Mouse (Mus musculus): ENCODE data around the gene Zfp579. TPM values are rescaled to one million over a fixed set of nuclear protein-coding genes. Genes with fewer than 3 reads are reported as not detected.

The Zfp579 gene
- total RNA-seq, 4 experiments from 2014 or later = 23.2 to 32.9 (median 30.6) TPM

DNA sequence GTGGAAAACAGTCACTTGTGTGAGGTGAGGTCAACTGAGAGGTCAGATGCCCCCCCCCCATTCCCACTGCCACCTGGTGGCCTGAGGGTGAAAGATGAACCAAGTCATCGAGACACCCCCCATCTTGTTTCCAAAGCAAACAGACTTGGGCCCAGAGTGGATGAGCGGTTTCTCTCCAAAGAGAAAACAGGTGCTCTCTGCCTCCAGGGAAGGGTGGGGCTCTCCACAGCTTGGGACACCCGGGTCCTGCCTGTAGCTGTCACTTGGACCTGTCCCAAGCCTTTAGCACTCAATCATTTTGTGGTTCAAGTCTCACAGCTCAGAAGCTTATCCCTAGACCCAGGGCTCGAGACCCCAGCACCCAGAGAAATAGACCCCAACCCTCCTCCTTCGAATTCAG is 32.4 kb downstream of the Zfp579 start:
- DNase-seq (ENCODE audit: low spot score in 2 of 2) = no peak

DNA sequence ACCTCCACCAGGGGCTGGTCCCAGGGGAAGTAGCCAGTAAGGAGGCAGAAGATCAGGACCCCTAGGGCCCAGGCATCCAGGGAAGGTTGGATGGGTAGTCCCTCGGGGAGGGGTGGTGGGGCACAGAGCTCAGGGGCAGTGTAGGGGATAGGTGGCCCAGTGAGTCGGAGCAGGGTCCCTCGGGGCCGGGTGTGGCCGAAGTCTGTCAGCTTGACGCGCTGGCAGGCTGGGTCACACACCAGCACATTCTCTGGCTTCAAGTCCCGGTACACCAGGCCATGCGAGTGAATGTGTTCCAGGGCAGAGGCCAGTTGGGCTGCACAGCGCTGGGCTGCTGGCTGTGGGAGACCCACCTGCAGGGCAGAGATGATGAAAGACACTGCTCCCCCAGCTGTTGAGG is 38.6 kb downstream of the Zfp579 start:
- DNase-seq (ENCODE audit: low spot score in 2 of 2) = no peak

DNA sequence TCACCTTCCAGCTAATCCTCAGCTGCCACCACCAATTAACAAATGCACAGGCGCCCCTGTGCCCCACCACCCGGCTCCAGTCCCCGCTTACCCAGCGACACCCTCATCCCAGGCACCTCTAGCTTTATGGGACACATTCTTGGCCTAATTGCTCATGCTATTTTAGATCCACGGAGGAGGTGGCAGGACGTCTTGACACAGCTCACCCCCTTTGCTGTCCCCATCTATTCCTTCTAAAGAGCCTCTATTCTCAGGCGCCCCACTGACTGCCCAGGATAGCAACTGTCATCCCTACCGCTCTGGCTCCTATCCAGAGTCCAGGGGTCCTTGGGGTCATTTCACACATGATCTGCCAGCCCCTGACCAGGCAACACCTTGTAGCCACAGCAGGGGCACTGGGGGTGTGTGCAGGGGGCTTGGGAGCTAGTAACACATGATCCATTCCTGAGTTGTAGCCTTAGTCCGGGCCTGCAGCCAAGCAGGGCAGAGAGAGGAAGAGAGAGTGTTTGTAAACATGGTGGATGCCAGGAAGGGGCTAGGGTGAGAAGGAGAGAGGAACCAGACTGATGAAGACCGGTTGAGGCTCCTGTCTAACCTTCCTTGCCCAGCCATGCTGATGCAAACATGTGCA is 42.0 kb downstream of the Zfp579 start:
- no peak for DNase-seq (ENCODE audit: low spot score in 2 of 2)

DNA sequence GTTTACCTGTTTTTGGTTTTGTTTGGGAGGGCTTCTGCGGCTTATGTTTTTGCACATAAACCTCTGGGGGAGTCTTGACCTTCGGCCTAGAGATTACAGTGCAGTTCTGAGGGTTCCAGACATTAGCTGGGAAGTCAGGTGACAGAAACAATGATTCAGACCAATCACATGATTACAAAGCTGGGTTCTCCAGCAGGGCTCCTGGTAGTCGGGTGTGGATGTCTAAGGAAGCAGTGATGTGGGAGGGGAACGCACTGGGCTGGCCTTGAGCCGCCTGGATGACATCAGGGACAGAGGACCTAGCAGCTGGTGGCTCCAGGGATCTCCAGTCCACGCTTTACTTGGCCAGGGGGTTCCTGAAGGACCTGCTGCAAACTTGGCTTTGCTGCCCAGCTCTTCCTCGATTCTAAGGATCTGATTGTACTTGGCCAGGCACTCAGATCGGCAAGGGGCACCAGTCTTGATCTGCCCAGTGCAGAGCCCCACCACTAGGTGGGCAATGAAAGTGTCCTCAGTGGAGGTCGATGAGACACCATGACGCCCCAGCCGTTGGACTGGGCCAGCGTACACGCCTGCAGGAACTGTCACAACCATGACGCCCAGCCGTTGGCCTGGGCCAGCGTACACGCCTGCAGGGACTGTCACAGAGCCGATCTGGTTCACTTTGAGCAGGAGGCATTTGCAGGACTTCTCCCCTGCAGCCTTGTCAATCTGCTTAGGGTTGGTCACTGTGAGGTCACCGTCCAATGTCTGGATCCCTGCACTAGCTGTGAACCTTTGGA is 45.2 kb downstream of the Zfp579 start:
- no peak for DNase-seq (ENCODE audit: low spot score in 2 of 2)

DNA sequence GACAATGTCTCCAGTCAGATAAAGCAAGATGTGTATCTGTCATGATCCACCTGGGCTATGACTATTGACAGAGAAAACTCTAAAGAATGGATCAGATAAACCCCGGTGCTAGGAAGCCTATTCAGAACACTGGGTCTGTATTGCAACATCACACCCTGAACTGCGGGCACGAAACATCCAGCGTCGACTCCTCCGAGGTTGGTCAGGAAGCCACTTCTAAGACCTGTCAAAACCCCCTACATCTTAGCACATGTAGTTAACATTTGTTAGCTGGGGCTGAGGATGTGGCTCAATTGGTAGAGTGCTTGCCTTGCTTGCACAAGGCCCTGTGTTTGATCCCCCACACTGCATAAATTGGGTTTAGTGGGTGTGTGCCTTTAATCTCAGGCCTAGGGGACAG is 47.6 kb downstream of the Zfp579 start:
- no peak for DNase-seq (ENCODE audit: low spot score in 2 of 2)

DNA sequence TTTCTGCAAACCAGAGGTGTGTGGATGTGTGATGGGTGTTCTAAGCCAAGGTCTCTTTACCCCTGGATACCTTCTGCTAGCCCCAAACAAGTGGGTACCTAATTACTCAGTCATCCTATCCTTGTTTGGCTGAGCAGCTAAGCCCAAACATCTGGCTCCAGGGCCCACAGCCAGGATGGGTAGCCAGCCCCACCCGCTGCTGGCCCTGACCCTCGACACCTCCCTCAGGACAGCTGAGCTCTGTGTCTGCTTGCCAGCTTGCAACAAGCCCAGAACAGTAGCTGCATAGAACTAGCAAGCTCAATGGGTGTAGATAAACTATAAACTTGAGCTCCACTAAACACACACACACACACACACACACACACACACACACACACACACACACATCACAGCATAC is 48.1 kb downstream of the Zfp579 start:
- no peak for DNase-seq (ENCODE audit: low spot score in 2 of 2)

DNA sequence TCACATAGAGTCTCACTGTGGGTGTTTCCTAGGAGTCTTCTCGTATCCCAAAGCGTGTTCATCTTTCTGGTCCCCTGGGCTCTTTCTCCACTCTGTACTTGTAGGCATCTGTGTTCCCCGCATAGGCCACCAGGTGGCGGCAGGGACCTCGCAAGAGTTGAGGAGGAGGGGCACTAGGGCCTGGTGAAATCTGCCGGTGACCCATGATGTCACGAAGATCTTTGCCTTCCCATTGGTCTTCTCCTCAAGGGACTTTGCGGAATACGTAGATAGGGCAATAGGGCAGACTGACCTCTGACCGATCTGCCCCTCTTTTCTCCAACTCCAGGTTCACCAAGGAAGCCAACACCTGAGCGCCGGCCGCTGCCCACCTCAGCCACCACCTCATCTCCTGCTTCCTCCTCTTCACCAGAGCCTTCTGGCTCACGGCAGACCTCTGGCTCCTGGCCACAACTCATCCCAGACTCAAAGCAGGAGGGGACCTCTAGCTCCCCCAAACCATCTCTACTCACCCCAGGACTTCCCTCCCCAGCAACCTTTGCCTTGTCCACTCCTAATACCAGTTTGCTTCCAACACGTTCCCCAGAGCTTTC is 52.6 kb downstream of the Zfp579 start:
- peak; percentile 93 to 97 for DNase-seq (ENCODE audit: low spot score in 2 of 2)

DNA sequence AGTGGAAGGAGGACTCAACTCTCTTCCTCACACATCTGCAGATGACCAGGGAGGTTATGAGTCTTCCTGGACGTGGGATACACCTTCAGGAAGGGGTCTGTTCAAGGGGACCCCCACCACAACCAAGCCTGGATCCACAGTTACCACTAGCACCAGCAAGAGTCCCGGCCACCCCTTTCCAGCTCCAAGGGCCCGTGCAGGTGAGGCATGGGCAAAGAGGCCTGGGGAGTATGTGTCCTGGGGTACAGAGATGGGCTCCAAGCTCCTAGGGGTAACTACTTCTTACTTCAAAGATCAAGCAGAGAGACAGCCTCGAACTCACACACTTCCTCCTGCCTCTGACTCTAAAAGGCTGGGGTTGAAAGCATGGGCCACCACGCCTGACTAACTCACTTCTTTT is 53.3 kb downstream of the Zfp579 start:
- DNase-seq (ENCODE audit: low spot score in 2 of 2) = no peak

DNA sequence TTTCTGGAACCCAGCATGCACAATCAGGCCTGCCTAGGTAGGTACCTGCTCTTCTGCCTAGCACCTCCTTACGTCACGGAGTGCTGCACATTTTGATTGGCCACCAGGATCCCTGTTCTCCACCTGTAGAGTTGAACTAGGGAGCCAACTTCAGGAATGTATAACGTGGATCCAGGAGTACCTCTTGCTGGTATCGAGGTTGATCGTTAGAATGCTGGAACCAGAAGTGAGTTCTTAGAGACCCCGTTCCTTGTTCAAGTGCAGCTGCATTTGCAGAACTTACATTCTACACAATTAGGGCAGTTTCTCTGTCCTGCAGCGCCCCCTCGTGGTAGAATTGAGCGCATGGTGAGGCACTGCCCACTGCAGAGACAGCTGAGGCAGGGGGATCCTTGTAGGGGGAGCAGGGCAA is 55.9 kb downstream of the Zfp579 start:
- peak in 1 of 2 experiments; percentile 84 for DNase-seq (ENCODE audit: low spot score in 2 of 2)

DNA sequence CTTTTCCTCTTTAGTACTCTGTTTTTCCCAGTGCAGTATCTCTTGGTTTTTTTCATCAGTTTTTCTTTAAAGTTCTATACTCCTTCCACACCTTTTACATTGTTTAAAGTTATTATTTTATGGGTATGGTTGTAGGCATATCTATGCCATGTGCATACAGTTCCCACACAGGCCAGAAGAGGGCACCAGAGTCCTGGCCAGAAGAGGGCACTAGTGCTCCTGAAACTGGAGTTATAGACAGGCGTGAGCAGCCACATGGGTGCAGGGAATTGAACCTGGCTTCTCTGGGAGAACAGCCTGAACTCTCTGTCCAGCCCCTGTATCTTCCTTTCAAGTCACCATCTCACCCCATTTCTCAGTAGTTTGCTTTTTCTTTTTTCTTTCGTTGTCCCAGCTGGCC is 57.5 kb downstream of the Zfp579 start:
- peak in 1 of 2 experiments; percentile 55 for DNase-seq (ENCODE audit: low spot score in 2 of 2)

DNA sequence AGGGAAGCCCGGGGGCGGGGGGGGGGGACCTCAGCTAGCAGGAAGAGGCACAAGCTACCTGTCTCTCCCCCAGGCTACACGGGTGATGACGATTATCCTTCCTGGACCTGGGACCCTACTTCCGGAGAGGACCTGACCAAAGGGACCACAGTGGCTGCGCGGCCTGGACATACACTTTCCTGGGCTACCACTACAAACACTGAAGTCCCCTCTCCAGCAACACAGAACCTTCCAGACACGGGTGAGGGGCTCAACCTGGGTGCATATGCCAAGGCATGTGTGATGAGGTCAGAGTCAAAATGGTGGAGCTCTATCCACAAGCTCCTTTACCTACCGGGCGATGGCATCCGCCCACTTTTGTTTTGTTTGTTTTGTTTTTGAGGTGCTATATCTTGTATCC is 58.6 kb downstream of the Zfp579 start:
- no peak for DNase-seq (ENCODE audit: low spot score in 2 of 2)

DNA sequence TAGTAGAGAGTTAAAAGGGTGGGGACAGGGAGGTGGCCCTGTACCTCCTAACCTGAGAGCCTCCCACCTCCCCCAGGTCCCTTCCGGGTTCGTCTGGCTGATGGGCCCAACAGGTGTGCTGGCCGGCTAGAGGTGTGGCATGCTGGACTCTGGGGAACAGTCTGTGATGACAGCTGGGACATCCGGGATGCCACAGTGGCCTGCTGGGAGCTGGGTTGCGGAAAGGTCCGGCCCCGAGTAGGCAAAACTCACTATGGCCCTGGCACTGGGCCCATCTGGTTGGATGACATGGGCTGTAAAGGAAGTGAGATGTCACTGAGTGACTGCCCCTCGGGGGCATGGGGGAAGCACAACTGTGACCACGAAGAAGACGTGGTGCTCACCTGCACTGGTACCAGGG is 59.1 kb downstream of the Zfp579 start:
- DNase-seq (ENCODE audit: low spot score in 2 of 2) = no peak

DNA sequence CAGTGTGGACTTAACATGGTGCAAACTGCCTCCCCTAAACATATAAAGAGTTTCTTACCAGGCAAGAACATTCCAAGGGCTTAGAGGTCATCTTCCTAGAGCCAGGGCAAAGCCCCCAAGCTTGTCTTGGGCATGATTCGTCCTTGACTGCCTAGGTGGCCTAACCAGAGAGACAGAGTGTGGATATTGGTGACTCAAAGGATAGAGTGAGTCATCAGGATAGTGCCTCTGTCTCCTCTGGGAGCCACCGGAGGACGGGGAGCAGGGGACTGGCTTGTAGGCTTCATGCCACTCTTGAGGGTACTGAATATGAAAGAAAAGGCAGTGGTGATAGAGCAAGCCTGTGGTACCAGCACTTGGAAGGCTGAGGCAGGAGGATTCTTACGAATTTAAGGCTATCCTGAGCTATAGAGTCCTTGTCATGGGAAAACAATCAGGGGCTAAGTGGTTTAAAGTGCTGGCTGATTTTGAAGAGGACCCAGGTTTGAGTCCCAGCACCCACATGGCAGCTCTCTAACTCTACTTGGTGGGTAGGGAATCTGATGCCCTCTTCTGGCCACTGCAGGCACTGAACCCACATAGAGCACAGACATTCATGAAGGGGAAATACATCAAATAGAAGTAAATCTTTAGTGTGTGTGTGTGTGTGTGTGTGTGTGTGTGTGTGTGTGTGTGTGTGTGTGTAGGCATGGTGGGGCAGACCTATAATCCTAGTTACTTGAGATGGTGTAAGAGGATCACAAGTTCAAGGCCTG is 61.6 kb downstream of the Zfp579 start:
- DNase-seq (ENCODE audit: low spot score in 2 of 2) = no peak

Other genes with a start within 250 kb of the Zfp579 start
- 10 to 100 TPM in 1 of 4 experiments, 1 to 10 TPM in 3; 6.0 to 13.0 (median 7.4) TPM for gene Cox6b2, start 243.1 kb downstream of the Zfp579 start, total RNA-seq (2022)
- not detected for gene Fam71e2, start 224.9 kb downstream of the Zfp579 start, total RNA-seq (2022)
- under 1 TPM; 0.31 to 0.43 (median 0.37) TPM for gene Il11, start 213.3 kb downstream of the Zfp579 start, total RNA-seq (2022)
- not detected for gene Tmem190, start 213.2 kb downstream of the Zfp579 start, total RNA-seq (2022)
- gene Tmem238, start 206.5 kb downstream of the Zfp579 start, total RNA-seq (2022) = 1 to 10 TPM; 1.2 to 3.7 (median 2.0) TPM
- gene Rpl28, start 203.3 kb downstream of the Zfp579 start, total RNA-seq (2022) = 100 to 1,000 TPM; 350 to 553 (median 418) TPM
- 100 to 1,000 TPM; 113 to 119 (median 116) TPM for gene Ube2s, start 183.6 kb downstream of the Zfp579 start, total RNA-seq (2022)
- 100 to 1,000 TPM; 133 to 179 (median 153) TPM for gene Shisa7, start 151.5 kb downstream of the Zfp579 start, total RNA-seq (2022)
- 1 to 10 TPM; 4.7 to 8.9 (median 6.9) TPM for gene Isoc2b, start 125.9 kb downstream of the Zfp579 start, total RNA-seq (2022)
- 10 to 100 TPM; 13.7 to 16.0 (median 14.2) TPM for gene Isoc2a, start 119.0 kb downstream of the Zfp579 start, total RNA-seq (2022)
- gene Gm36210, start 89.6 kb downstream of the Zfp579 start, total RNA-seq (2022) = under 1 TPM; 0.29 to 0.77 (median 0.39) TPM
- gene Zfp628, start 80.9 kb downstream of the Zfp579 start, total RNA-seq (2022) = 10 to 100 TPM; 13.0 to 15.3 (median 13.9) TPM
- 100 to 1,000 TPM in 2 of 4 experiments, 10 to 100 TPM in 2; 89.9 to 111 (median 102) TPM for gene Nat14, start 74.1 kb downstream of the Zfp579 start, total RNA-seq (2022)
- 1 to 10 TPM; 2.8 to 5.1 (median 4.2) TPM for gene Ssc5d, start 70.4 kb downstream of the Zfp579 start, total RNA-seq (2022)
- 1 to 10 TPM in 1 of 4 experiments, under 1 TPM in 2, not detected in 1; 0.58 to 1.1 (median 0.90) TPM for gene Sbk2, start 31.8 kb downstream of the Zfp579 start, total RNA-seq (2022)
- 1 to 10 TPM in 2 of 4 experiments, under 1 TPM in 2; 0.71 to 1.1 (median 0.98) TPM for gene Sbk3, start 25.0 kb downstream of the Zfp579 start, total RNA-seq (2022)
- gene Zfp524, start 18.3 kb upstream of the Zfp579 start, total RNA-seq (2022) = 1 to 10 TPM; 6.0 to 8.0 (median 6.9) TPM
- gene Fiz1, start 18.5 kb upstream of the Zfp579 start, total RNA-seq (2022) = 10 to 100 TPM; 20.7 to 25.3 (median 24.5) TPM
- gene Gm44973, start 19.3 kb upstream of the Zfp579 start, total RNA-seq (2022) = not detected
- gene Zfp865, start 24.2 kb upstream of the Zfp579 start, total RNA-seq (2022) = 10 to 100 TPM; 37.1 to 42.5 (median 38.5) TPM
- 10 to 100 TPM; 45.2 to 65.9 (median 56.9) TPM for gene Ccdc106, start 24.4 kb upstream of the Zfp579 start, total RNA-seq (2022)
- under 1 TPM in 1 of 4 experiments, not detected in 3; 0.55 TPM for gene 4632433K11Rik, start 38.0 kb upstream of the Zfp579 start, total RNA-seq (2022)
- gene Zfp784, start 42.3 kb upstream of the Zfp579 start, total RNA-seq (2022) = 1 to 10 TPM; 5.6 to 6.4 (median 6.3) TPM
- gene Zfp580, start 55.4 kb upstream of the Zfp579 start, total RNA-seq (2022) = 10 to 100 TPM; 22.8 to 28.6 (median 27.8) TPM
- 100 to 1,000 TPM; 175 to 196 (median 179) TPM for gene U2af2, start 66.0 kb upstream of the Zfp579 start, total RNA-seq (2022)
- 100 to 1,000 TPM; 411 to 477 (median 457) TPM for gene Epn1, start 84.1 kb upstream of the Zfp579 start, total RNA-seq (2022)
- gene Rfpl4, start 120.8 kb upstream of the Zfp579 start, total RNA-seq (2022) = not detected
- gene Rasl2-9, start 129.8 kb upstream of the Zfp579 start, total RNA-seq (2022) = 1 to 10 TPM in 1 of 4 experiments, under 1 TPM in 2, not detected in 1; 0.63 to 1.0 (median 0.77) TPM
- gene Vmn1r55, start 153.5 kb upstream of the Zfp579 start, total RNA-seq (2022) = under 1 TPM in 2 of 4 experiments, not detected in 2; 0.02 to 0.04 TPM
- not detected for gene Vmn1r56, start 200.6 kb upstream of the Zfp579 start, total RNA-seq (2022)
- gene Vmn1r57, start 222.3 kb upstream of the Zfp579 start, total RNA-seq (2022) = not detected